Mouse (Mus musculus): Measurements from ENCODE around the gene Naaladl2.

- no peak for TF ChIP-seq CTCF (IDR thresholded peaks at IDR 0.05; ENCODE audit: low read depth, low read length)
- TF ChIP-seq POLR2A (IDR thresholded peaks at IDR 0.05; ENCODE audit: borderline replicate concordance, low read depth, low read length), result no peak
These were observed 1073.5 kb downstream of the Naaladl2 start for GRCm38 (mm10) chr3:24070424-24071168.

All from bone marrow macrophage, adult 2 months (primary cell).